Mouse (Mus musculus): Measurements from ENCODE around the gene Trpt1.

DNA sequence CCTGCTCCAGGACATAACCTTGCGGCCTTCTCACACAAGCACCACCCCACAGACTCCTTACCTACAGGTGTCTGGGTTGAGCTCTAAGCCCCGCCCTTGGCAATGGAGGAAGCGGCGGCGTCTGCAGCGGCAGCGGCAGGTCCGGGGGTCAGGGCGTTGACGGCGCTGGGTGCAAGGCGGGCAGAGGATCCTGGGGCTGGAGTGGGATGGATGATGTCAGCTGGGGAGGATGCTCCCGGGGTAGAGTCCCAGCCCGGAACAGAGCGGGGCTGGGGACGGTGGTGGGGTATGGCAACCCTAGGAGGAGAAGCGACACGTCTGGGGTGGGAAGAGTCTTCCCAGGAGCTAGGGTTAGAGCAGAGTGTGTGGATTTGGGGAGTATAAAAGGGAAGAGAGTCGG is 10.6 kb upstream of the Trpt1 start:
- TF ChIP-seq CTCF (IDR thresholded peaks at IDR 0.05; ENCODE audit: borderline replicate concordance, insufficient read depth, low read depth, low read length): no peak
- no peak for TF ChIP-seq POLR2A (IDR thresholded peaks at IDR 0.05; ENCODE audit: borderline replicate concordance, insufficient read depth, low read length)

Data from cerebellum, adult 2 months (tissue).